Mouse (Mus musculus): Measurements from ENCODE around the gene Rfx2. TPM values are rescaled to one million over a fixed set of nuclear protein-coding genes. Genes with fewer than 3 reads are reported as not detected.

Rfx2 gene
- total RNA-seq, 2 experiments from 2014 or later = 3.8 to 4.4 TPM

- DNase-seq (ENCODE audit: extremely low spot score in 1 of 2, low spot score in 1 of 2) = no peak
Measured at GRCm38 (mm10) chr17:56792588-56792987, 38.2 kb downstream of the Rfx2 start.

GRCm38 (mm10) chr17:56789286-56789685 is 41.5 kb downstream of the Rfx2 start:
- no peak for DNase-seq (ENCODE audit: extremely low spot score in 1 of 2, low spot score in 1 of 2)

GRCm38 (mm10) chr17:56788886-56789285 is 41.9 kb downstream of the Rfx2 start:
- no peak for DNase-seq (ENCODE audit: extremely low spot score in 1 of 2, low spot score in 1 of 2)

- no peak for DNase-seq (ENCODE audit: extremely low spot score in 1 of 2, low spot score in 1 of 2)
Measured at GRCm38 (mm10) chr17:56780291-56780978, 50.4 kb downstream of the Rfx2 start.

- DNase-seq (ENCODE audit: extremely low spot score in 1 of 2, low spot score in 1 of 2) = no peak
Measured at GRCm38 (mm10) chr17:56778779-56779362, 51.9 kb downstream of the Rfx2 start.

- no peak for DNase-seq (ENCODE audit: extremely low spot score in 1 of 2, low spot score in 1 of 2)
Measured at GRCm38 (mm10) chr17:56777568-56777967, 53.2 kb downstream of the Rfx2 start.

GRCm38 (mm10) chr17:56769950-56770349 is 60.9 kb downstream of the Rfx2 start, which contains the start of gene Prr22:
TSS of gene Prr22 (plus strand) at chr17:56770250.
- DNase-seq (ENCODE audit: extremely low spot score in 1 of 2, low spot score in 1 of 2) = no peak

GRCm38 (mm10) chr17:56768941-56769340 is 61.9 kb downstream of the Rfx2 start:
- DNase-seq (ENCODE audit: extremely low spot score in 1 of 2, low spot score in 1 of 2) = no peak

- DNase-seq (ENCODE audit: extremely low spot score in 1 of 2, low spot score in 1 of 2) = no peak
Measured at GRCm38 (mm10) chr17:56767531-56768135, 63.2 kb downstream of the Rfx2 start.

GRCm38 (mm10) chr17:56766631-56767405 is 64.0 kb downstream of the Rfx2 start:
- DNase-seq (ENCODE audit: extremely low spot score in 1 of 2, low spot score in 1 of 2) = no peak

GRCm38 (mm10) chr17:56765431-56765830 is 65.4 kb downstream of the Rfx2 start:
- DNase-seq (ENCODE audit: extremely low spot score in 1 of 2, low spot score in 1 of 2) = no peak

GRCm38 (mm10) chr17:56764474-56765354 is 66.1 kb downstream of the Rfx2 start, which contains the start of gene Dus3l:
TSS of gene Dus3l (plus strand) at chr17:56764757.
- peak; percentile 71 to 94 for DNase-seq (ENCODE audit: extremely low spot score in 1 of 2, low spot score in 1 of 2)

- DNase-seq (ENCODE audit: extremely low spot score in 1 of 2, low spot score in 1 of 2) = no peak
Measured at GRCm38 (mm10) chr17:56763741-56764250, 67.0 kb downstream of the Rfx2 start.

- DNase-seq (ENCODE audit: extremely low spot score in 1 of 2, low spot score in 1 of 2) = peak; percentile 51 to 54
Measured at GRCm38 (mm10) chr17:56762769-56763731, 67.8 kb downstream of the Rfx2 start.

GRCm38 (mm10) chr17:56761991-56762410 is 68.8 kb downstream of the Rfx2 start:
- DNase-seq (ENCODE audit: extremely low spot score in 1 of 2, low spot score in 1 of 2) = peak; percentile 76 to 77

GRCm38 (mm10) chr17:56761077-56761476 is 69.7 kb downstream of the Rfx2 start:
- no peak for DNase-seq (ENCODE audit: extremely low spot score in 1 of 2, low spot score in 1 of 2)

GRCm38 (mm10) chr17:56759261-56759660 is 71.6 kb downstream of the Rfx2 start:
- no peak for DNase-seq (ENCODE audit: extremely low spot score in 1 of 2, low spot score in 1 of 2)

- DNase-seq (ENCODE audit: extremely low spot score in 1 of 2, low spot score in 1 of 2) = peak in 1 of 2 experiments; percentile 73
Measured at GRCm38 (mm10) chr17:56758132-56758531, 72.7 kb downstream of the Rfx2 start.
